9 mouse cellular contexts compared by ENCODE assay signal in genomic region chr1:191193657-191194424, GRCm38 (mm10). TPM values are rescaled to one million over a fixed set of nuclear protein-coding genes. Genes with fewer than 3 reads are reported as not detected.
DNase-seq lines count a peak whose midpoint lies in the region; ATAC-seq lines count a peak whose summit lies in the region.
"Had no signal": no experiment of that assay in that cellular context is flagged by ENCODE, and none has a peak within 500 bp of the region (broad histone marks: within the 10 kb centered on the region; RNA-seq: fewer than 3 reads in every experiment).

No protein-coding gene starts in this region.

- peak; percentile 41 for DNase-seq in forebrain, embryonic 11.5 days (ENCODE audit: low spot score)
- DNase-seq in urinary bladder, postnatal 14 days (ENCODE audit: low spot score) = peak; percentile 61
- DNase-seq in urinary bladder, adult 2 months (ENCODE audit: low spot score) = no peak
- peak; percentile 72 for DNase-seq in kidney, adult 9 months
- peak; percentile 76 to 80 for DNase-seq in natural killer cell, adult 2 months (ENCODE audit: low spot score in 2 of 2)
- DNase-seq in hindbrain, embryonic 10.5 days (ENCODE audit: low spot score) = no peak
- no peak for DNase-seq in forebrain, embryonic 10.5 days (ENCODE audit: extremely low spot score, low spot score)

- no peaks in the 10 kb centered on the region for H3K9me3 ChIP-seq in forebrain, embryonic 11.5 days (ENCODE audit: control insufficient read depth, low read length)
- H3K9me3 ChIP-seq in forebrain, embryonic 16.5 days (ENCODE audit: control insufficient read depth, low read length) = no peaks in the 10 kb centered on the region
- no peaks in the 10 kb centered on the region for H3K9me3 ChIP-seq in hindbrain, embryonic 10.5 days
- H3K9me3 ChIP-seq in forebrain, embryonic 10.5 days = no peaks in the 10 kb centered on the region
- H3K9me3 ChIP-seq: stomach, embryonic 15.5 days had no signal

- no peak overlapping the region for H3K27ac ChIP-seq in forebrain, embryonic 11.5 days (ENCODE audit: low read depth, low read length)
- no peak overlapping the region for H3K27ac ChIP-seq in forebrain, embryonic 16.5 days (ENCODE audit: low read length)
- no peak overlapping the region for H3K27ac ChIP-seq in hindbrain, embryonic 10.5 days
- H3K27ac ChIP-seq in forebrain, embryonic 10.5 days = no peak overlapping the region

- H3K27me3 ChIP-seq in forebrain, embryonic 11.5 days (ENCODE audit: control insufficient read depth, insufficient read depth, low read length) = no peaks in the 10 kb centered on the region
- peaks cover 5% of the 10 kb centered on the region; the same call in 1 of the 2 replicates for H3K27me3 ChIP-seq in forebrain, embryonic 16.5 days (replicated peaks; ENCODE audit: control insufficient read depth, insufficient read depth, low read length)
- peaks cover 27% of the 10 kb centered on the region for H3K27me3 ChIP-seq in hindbrain, embryonic 10.5 days (ENCODE audit: insufficient read depth, poor library complexity, severe bottlenecking)
- peaks cover 43% of the 10 kb centered on the region for H3K27me3 ChIP-seq in forebrain, embryonic 10.5 days (ENCODE audit: poor library complexity, severe bottlenecking)

- H3K4me2 ChIP-seq in forebrain, embryonic 11.5 days (ENCODE audit: low read depth, low read length, severe bottlenecking) = no peak overlapping the region
- no peak overlapping the region for H3K4me2 ChIP-seq in forebrain, embryonic 16.5 days (ENCODE audit: low read length)
- H3K4me2 ChIP-seq: stomach, embryonic 15.5 days had no signal

- H3K4me3 ChIP-seq in forebrain, embryonic 11.5 days (ENCODE audit: low read depth, low read length) = no peak overlapping the region
- no peak overlapping the region for H3K4me3 ChIP-seq in forebrain, embryonic 16.5 days (replicated peaks; ENCODE audit: low read length)
- no peak overlapping the region for H3K4me3 ChIP-seq in hindbrain, embryonic 10.5 days
- H3K4me3 ChIP-seq in forebrain, embryonic 10.5 days = no peak overlapping the region
- H3K4me3 ChIP-seq: stomach, embryonic 15.5 days had no signal

- H3K4me1 ChIP-seq in forebrain, embryonic 11.5 days (replicated peaks; ENCODE audit: control insufficient read depth, insufficient read depth, low read length) = no peaks in the 10 kb centered on the region
- no peaks in the 10 kb centered on the region for H3K4me1 ChIP-seq in forebrain, embryonic 16.5 days (replicated peaks; ENCODE audit: control insufficient read depth, insufficient read depth, low read length)
- no peaks in the 10 kb centered on the region for H3K4me1 ChIP-seq in hindbrain, embryonic 10.5 days (replicated peaks)
- H3K4me1 ChIP-seq in forebrain, embryonic 10.5 days = peaks cover 6% of the 10 kb centered on the region; the same call in 1 of the 2 replicates
- H3K4me1 ChIP-seq: stomach, embryonic 15.5 days had no signal

- H3K9ac ChIP-seq in forebrain, embryonic 11.5 days (ENCODE audit: low read length) = no peak overlapping the region
- no peak overlapping the region for H3K9ac ChIP-seq in forebrain, embryonic 16.5 days (replicated peaks; ENCODE audit: low read depth, low read length)
- H3K9ac ChIP-seq: stomach, embryonic 15.5 days had no signal

- 53% methylated on average over 14 of the region's 14 CpGs for WGBS in forebrain, embryonic 11.5 days
- WGBS in forebrain, embryonic 16.5 days = 53% methylated on average over 14 of the region's 14 CpGs
- WGBS in hindbrain, embryonic 10.5 days = 55% methylated on average over 14 of the region's 14 CpGs
- WGBS in forebrain, embryonic 10.5 days = 59% methylated on average over 14 of the region's 14 CpGs

- H3K36me3 ChIP-seq in forebrain, embryonic 11.5 days (ENCODE audit: control insufficient read depth, insufficient read depth, low read length) = no peaks in the 10 kb centered on the region
- no peaks in the 10 kb centered on the region for H3K36me3 ChIP-seq in forebrain, embryonic 16.5 days (ENCODE audit: control insufficient read depth, insufficient read depth)
- H3K36me3 ChIP-seq in hindbrain, embryonic 10.5 days = no peaks in the 10 kb centered on the region
- no peaks in the 10 kb centered on the region for H3K36me3 ChIP-seq in forebrain, embryonic 10.5 days (replicated peaks)
- H3K36me3 ChIP-seq: stomach, embryonic 15.5 days had no signal

- no peak for ATAC-seq in forebrain, embryonic 11.5 days (replicated peaks; ENCODE audit: low FRiP score)
- ATAC-seq in forebrain, embryonic 16.5 days = no peak

RNA-seq across cellular contexts. Expression of gene Atf3, which starts 24.0 kb away (rescaled TPM):
- polyA plus RNA-seq in forebrain, embryonic 11.5 days (2014; fragmentation: Nextera tagmentation; extraction: Ambion mirVana) = 2.0 and 2.4 TPM in 2 replicates
- 0.80 and 0.95 TPM in 2 replicates for polyA plus RNA-seq in forebrain, embryonic 16.5 days (2015; fragmentation: Nextera tagmentation; extraction: Ambion mirVana)
- 4.6 and 9.8 TPM in 2 replicates for polyA plus RNA-seq in urinary bladder, adult 2 months (2012; rRNA removed)
- polyA plus RNA-seq in hindbrain, embryonic 10.5 days (2016; fragmentation: Nextera tagmentation; extraction: Ambion mirVana) = 2.4 and 2.9 TPM in 2 replicates
- polyA plus RNA-seq in forebrain, embryonic 10.5 days (2016; fragmentation: Nextera tagmentation; extraction: Ambion mirVana) = 2.9 and 3.4 TPM in 2 replicates

RNA-seq across cellular contexts. Expression of gene Fam71a, which starts 29.2 kb away (rescaled TPM):
- polyA plus RNA-seq in forebrain, embryonic 11.5 days (2014; fragmentation: Nextera tagmentation; extraction: Ambion mirVana) = not detected in 2 replicates
- polyA plus RNA-seq in forebrain, embryonic 16.5 days (2015; fragmentation: Nextera tagmentation; extraction: Ambion mirVana) = not detected in 2 replicates
- polyA plus RNA-seq in urinary bladder, adult 2 months (2012; rRNA removed) = not detected in 2 replicates
- polyA plus RNA-seq in hindbrain, embryonic 10.5 days (2016; fragmentation: Nextera tagmentation; extraction: Ambion mirVana) = not detected in 2 replicates
- not detected in 2 replicates for polyA plus RNA-seq in forebrain, embryonic 10.5 days (2016; fragmentation: Nextera tagmentation; extraction: Ambion mirVana)
- polyA plus RNA-seq: stomach, embryonic 15.5 days had no signal

Comparison
In these comparisons a context has a peak if more than half of its experiments do, and no peak if none do; other contexts are left out.
1. DNase-seq: peak in forebrain, embryonic 11.5 days (single experiment), urinary bladder, postnatal 14 days (single experiment), kidney, adult 9 months (single experiment) and natural killer cell, adult 2 months (2 of 2); none in urinary bladder, adult 2 months (single experiment), hindbrain, embryonic 10.5 days (single experiment) and forebrain, embryonic 10.5 days (single experiment).